Mouse (Mus musculus) neural tube, embryonic 12.5 days (tissue): ENCODE results near the gene Traf3ip2. TPM values are rescaled to one million over a fixed set of nuclear protein-coding genes. Genes with fewer than 3 reads are reported as not detected.

Source experiments
- ATAC-seq: fragments of 200-750 bp; cut with Nextera tagmentation; 2 replicates; pipeline ENCODE4 v1.8.0; 2017; ENCODE audit warnings: low read depth, mild to moderate bottlenecking, moderate TSS enrichment, moderate library complexity; ENCODE audit not compliant: low FRiP score
- H3K27ac ChIP-seq: fragments of 300-500 bp; sonication (generic); 2 replicates; pipeline ENCODE4 v1.5.1; 2016
- H3K27me3 ChIP-seq: fragments of 300-500 bp; sonication (generic); replicated peaks from 2 replicates; pipeline ENCODE4 v1.6.1; 2016; ENCODE audit warnings: mild to moderate bottlenecking
- H3K36me3 ChIP-seq: fragments of 300-500 bp; sonication (generic); 2 replicates; pipeline ENCODE4 v1.6.1; 2016; ENCODE audit warnings: mild to moderate bottlenecking
- H3K4me1 ChIP-seq: fragments of 300-500 bp; sonication (generic); 2 replicates; pipeline ENCODE4 v1.6.1; 2016
- H3K4me2 ChIP-seq: fragments of 300-500 bp; sonication (generic); replicated peaks from 2 replicates; pipeline ENCODE4 v1.6.1; 2016; ENCODE audit warnings: mild to moderate bottlenecking
- H3K4me3 ChIP-seq: fragments of 300-500 bp; sonication (generic); 2 replicates; pipeline ENCODE4 v1.5.1; 2016
- H3K9ac ChIP-seq: fragments of 300-500 bp; sonication (generic); 2 replicates; pipeline ENCODE4 v1.6.1; 2016; ENCODE audit warnings: mild to moderate bottlenecking
- H3K9me3 ChIP-seq: fragments of 300-500 bp; sonication (generic); 2 replicates; pipeline ENCODE4 v1.6.1; 2016; ENCODE audit warnings: mild to moderate bottlenecking
- WGBS: fragments of 180-500 bp; shearing (Covaris S2); methylation state at CpG from one replicate; pipeline ENCODE4 v1.1.7; 2016; 5-methylcytosine and 5-hydroxymethylcytosine counted together
- polyA plus RNA-seq: library from polyadenylated mRNA; unstranded; fragments of >200 nt; fragmentation: Nextera tagmentation; extraction: Ambion mirVana; gene quantifications from 2 replicates; pipeline ENCODE4 v1.2.1, GENCODE M21; 2016

Traf3ip2 gene
- polyA plus RNA-seq, 1 experiment from 2014 or later = 7.2 TPM

DNA sequence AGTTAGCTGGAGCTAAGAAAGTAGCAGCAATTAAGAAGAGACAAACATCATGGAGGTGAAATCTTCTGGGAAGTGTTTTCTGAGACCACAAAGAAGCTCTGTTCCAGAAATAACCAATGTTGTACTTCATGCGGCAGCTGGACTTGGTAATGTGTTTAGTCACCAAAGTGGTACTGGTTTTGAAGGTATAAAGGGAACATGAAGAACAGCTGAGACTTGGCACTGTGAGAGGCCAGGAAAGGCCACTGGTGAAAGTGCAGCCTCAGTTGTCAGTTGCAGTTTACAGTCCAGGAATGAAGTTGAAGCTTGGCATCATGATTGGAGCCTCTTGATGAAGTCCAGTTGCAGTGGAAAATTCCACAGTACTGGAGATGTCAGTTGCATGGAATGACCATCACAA, 6.3 kb upstream of the Traf3ip2 start:
- no peaks in the 10 kb centered on the region for H3K4me1 ChIP-seq

DNA sequence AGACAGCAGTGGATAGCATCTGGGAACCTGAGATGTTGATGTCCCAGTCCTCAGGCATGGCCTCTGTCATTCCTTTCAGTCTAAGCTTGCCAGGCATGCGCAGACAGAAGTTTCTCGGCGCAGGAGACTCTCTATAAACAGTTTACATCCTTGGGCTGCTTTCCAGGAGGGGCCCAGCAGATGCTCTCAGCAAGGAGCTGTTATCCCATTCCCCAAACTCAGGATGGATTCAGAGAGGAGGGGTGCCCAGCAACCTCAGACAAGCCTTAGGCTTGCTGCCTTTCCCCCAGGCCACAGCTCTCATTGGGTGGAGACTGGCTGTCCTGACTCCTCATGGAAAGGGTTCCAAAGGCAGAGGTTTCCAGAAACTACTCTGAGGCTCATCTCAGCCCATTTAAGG, 1.5 kb upstream of the Traf3ip2 start:
- WGBS = 80% methylated on average over 3 of the region's 3 CpGs
- Histone ChIP-seq H3K4me1 (peaks cover 15% of the 10 kb centered on the region), H3K27me3 (no peaks in the 10 kb centered on the region), H3K9ac (no peak overlapping the region), H3K4me2 (no peak overlapping the region), H3K4me3 (no peak overlapping the region), H3K27ac (no peak overlapping the region), H3K36me3 (no peaks in the 10 kb centered on the region), H3K9me3 (no peaks in the 10 kb centered on the region)
- no peak for ATAC-seq

More for the DNA sequence above, 6.3 kb upstream of the Traf3ip2 start:
- no peaks in the 10 kb centered on the region for H3K27me3 ChIP-seq
- H3K4me2 ChIP-seq = no peak overlapping the region
- no peaks in the 10 kb centered on the region for H3K36me3 ChIP-seq
- no peak for ATAC-seq
- H3K9me3 ChIP-seq = peaks cover 11% of the 10 kb centered on the region; the same call in 1 of the 2 replicates
- no peak overlapping the region for H3K4me3 ChIP-seq
- H3K27ac ChIP-seq = no peak overlapping the region
- 98% methylated on average over 1 of the region's 1 CpGs for WGBS
- H3K9ac ChIP-seq = no peak overlapping the region

DNA sequence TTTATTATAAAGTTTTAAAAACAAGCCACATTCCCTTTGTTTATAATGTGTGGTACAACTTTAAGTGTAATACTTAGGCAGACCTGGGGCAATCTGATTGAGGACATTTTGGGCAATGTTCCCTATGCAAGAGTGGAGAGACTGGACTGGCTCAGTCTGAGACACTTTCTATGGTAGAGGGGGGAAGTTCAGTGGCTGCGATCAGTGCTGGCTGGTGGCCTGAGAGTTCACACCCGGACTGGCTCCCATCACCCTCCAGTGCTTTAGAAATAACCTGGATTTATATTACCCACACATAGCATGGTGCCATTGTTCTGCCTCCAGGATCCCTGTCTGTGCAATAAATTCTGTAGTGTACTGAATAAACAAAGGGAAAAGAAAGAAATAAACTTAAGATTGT, 603 bp upstream of the Traf3ip2 start:
- Histone ChIP-seq H3K4me2 (no peak overlapping the region), H3K9me3 (no peaks in the 10 kb centered on the region), H3K27ac (no peak overlapping the region), H3K4me1 (peaks cover 15% of the 10 kb centered on the region), H3K27me3 (no peaks in the 10 kb centered on the region), H3K9ac (no peak overlapping the region), H3K4me3 (no peak overlapping the region), H3K36me3 (no peaks in the 10 kb centered on the region)
- ATAC-seq = no peak
- 23% methylated on average over 2 of the region's 2 CpGs for WGBS

DNA sequence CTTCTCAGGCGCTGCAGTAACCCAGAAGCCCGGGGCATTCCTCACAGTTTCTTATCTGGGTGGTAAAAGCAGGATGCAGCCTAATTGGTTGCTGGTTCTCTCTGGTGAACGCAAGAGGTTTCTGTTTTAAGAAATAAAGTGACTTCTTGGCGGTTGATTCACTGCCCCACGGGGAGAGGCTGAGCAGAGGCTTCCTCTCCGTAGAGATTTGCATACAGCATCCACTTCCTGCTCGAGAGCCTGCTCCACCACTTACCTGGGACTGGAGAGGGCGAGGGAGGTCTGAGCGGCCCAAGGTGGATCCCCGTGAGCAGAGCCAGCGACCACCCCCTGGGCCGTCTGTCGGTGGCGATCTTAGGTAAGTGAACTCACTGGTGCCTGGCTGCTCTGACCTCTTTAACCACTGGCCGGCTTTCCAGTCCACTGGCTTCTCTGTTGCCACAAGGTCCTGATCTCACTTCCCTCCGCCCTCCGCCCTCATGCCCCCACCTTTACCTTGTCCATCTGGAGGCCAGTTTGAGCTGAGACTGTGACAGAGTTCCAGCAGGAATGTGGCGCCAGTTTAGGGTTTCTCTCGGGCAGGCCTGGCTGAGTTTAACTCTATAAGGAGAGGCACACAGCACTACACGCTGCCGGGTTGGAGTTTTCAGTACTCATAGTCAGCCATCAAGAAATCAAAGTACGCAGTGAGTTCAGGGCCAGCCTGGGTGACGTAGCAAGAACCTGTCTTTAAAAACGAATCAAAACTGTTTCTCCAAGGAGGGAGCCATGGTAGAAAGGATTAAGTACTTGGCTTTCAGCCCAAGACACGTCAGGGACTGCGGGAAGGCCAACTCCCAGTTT, 476 bp downstream of the Traf3ip2 start:
- no peak overlapping the region for H3K27ac ChIP-seq
- H3K9me3 ChIP-seq = no peaks in the 10 kb centered on the region
- H3K4me2 ChIP-seq = peak overlapping the region; percentile 45
- WGBS = 17% methylated on average over 26 of the region's 26 CpGs
- peaks cover 15% of the 10 kb centered on the region for H3K4me1 ChIP-seq
- H3K27me3 ChIP-seq = no peaks in the 10 kb centered on the region
- peak; percentile 67 for ATAC-seq
- no peaks in the 10 kb centered on the region for H3K36me3 ChIP-seq
- H3K9ac ChIP-seq = 0 out of 2 replicates have a peak overlapping the region, but pooled peaks have one; percentile 26
- H3K4me3 ChIP-seq = 0 out of 2 replicates have a peak overlapping the region, but pooled peaks have one; percentile 11

DNA sequence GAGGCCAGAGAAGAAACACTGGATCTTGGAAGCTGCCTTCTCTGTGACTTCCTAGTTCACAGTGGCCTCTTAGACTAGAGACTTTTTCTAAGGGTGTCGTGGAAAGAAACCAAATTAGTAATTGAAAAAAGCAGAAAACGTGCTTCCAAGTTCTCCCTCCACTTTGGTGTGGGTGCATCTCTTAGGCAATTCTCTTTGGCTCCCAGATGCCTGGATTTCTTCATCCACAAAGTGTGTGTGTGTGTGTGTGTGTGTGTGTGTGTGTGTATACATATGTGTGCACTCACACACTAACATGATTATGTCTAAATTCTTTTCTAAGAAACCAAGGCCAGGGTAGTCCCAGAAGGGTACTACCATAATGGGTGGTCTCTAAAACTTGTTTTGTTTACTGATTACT, 1.2 kb downstream of the Traf3ip2 start:
- H3K27ac ChIP-seq = no peak overlapping the region
- H3K4me3 ChIP-seq = no peak overlapping the region
- H3K27me3 ChIP-seq = no peaks in the 10 kb centered on the region
- H3K36me3 ChIP-seq = no peaks in the 10 kb centered on the region
- H3K9me3 ChIP-seq = no peaks in the 10 kb centered on the region
- peak overlapping the region; percentile 45 for H3K4me2 ChIP-seq
- peaks cover 15% of the 10 kb centered on the region for H3K4me1 ChIP-seq
- no peak for ATAC-seq
- 49% methylated on average over 2 of the region's 2 CpGs for WGBS
- no peak overlapping the region for H3K9ac ChIP-seq

DNA sequence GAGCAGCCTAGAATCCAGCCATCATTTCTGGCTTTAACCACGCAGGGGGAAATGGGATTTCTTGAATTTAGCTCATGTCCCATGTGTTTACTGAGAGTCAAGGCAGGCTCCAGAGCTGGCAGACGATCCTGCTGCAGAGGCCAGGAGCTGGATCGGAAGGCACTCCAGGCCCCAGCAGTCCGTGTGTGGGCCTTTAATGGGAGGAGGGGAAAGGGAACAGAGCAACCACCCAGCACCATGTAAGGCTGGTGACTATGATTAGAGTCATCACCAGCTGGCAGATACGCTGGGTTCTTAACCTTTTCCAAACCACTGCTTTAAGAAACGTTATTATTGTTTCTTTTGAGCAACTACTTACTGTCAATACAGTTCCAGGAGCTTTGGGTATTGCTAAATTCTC, 1.9 kb downstream of the Traf3ip2 start:
- ATAC-seq = no peak
- Histone ChIP-seq H3K9ac (no peak overlapping the region), H3K4me2 (no peak overlapping the region), H3K4me1 (peaks cover 15% of the 10 kb centered on the region), H3K27me3 (no peaks in the 10 kb centered on the region), H3K27ac (no peak overlapping the region), H3K36me3 (no peaks in the 10 kb centered on the region), H3K9me3 (no peaks in the 10 kb centered on the region), H3K4me3 (no peak overlapping the region)
- WGBS = 29% methylated on average over 6 of the region's 6 CpGs

DNA sequence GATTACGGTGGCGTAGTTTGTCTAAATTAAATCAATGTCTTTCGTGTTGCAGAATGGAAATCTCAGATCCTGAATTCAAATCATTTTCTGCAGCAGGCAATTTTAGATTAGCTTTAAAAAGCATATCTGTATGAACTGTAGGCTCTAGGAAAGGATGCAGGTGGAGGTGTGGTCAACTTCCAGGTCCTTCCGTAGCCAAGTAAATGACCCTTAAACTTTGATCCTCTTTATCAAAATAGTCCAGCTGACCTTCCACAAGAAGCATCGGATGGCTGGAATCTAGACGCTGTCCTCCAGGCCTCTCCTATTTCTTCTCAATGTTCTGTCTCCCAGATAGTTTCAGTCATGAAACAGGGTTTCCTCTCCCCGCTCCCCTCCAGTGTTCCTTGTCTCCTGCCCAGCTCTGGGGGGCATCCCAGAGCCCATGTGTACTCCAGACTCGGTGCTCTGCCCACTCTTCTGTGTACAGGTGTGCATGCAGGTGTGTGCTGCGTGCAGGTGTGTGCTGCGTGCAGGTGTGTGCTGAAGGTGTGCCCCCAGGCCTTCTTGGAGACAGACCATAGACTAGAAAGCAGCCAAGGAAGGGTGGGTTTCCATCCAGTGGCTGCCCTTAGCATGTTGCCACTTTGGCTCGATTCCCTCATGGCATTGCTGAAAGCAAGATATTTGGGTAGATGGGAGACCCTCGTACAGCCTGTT, 2.9 kb downstream of the Traf3ip2 start:
- no peak overlapping the region for H3K9ac ChIP-seq
- H3K36me3 ChIP-seq = no peaks in the 10 kb centered on the region
- no peak overlapping the region for H3K4me2 ChIP-seq
- H3K9me3 ChIP-seq = no peaks in the 10 kb centered on the region
- H3K4me1 ChIP-seq = peaks cover 15% of the 10 kb centered on the region
- H3K27me3 ChIP-seq = no peaks in the 10 kb centered on the region
- WGBS = 89% methylated on average over 12 of the region's 12 CpGs
- H3K4me3 ChIP-seq = no peak overlapping the region
- ATAC-seq = no peak
- H3K27ac ChIP-seq = no peak overlapping the region

DNA sequence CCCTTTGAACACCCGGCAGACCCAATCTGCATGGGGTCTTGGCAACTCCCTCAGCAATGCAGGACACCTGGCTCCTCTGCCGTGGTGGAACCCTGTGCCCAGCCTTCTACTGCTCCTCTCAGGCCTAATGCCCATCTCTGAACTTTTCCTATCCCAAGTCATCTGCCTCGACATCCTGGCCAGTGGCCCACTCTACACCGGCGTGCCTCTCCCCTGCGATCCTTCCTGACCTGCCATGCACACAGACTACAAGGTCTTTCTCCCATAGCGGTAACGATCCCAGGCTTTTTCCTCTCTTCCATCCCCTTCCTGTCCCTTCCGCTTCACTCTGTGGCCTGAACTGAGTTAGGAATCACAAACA, 3.5 kb downstream of the Traf3ip2 start:
- no peak for ATAC-seq
- no peaks in the 10 kb centered on the region for H3K9me3 ChIP-seq
- H3K4me2 ChIP-seq = no peak overlapping the region
- no peak overlapping the region for H3K27ac ChIP-seq
- WGBS = 90% methylated on average over 9 of the region's 9 CpGs
- no peaks in the 10 kb centered on the region for H3K27me3 ChIP-seq
- peaks cover 4% of the 10 kb centered on the region; the same call in 1 of the 2 replicates for H3K36me3 ChIP-seq
- H3K4me1 ChIP-seq = peaks cover 15% of the 10 kb centered on the region
- no peak overlapping the region for H3K4me3 ChIP-seq
- no peak overlapping the region for H3K9ac ChIP-seq

DNA sequence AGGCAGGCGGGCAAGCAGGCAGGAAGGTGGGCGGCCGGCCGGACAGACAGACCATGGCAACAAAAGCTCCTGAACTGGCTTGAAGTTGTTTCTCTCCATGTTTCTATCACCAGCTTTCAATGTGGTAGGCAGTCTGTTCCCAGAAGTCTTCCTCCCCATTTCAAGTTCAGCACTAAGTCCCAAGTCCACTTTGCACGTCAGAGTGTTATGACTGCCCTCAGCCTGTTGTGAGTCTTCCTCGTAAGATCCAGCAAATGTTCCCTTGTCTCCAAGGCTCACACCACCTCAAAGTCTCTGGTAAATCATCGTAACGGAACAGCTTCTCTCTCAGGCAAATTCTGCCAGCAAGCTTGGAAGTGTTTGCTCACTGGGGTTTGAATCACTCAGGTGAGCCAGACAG, 3.9 kb downstream of the Traf3ip2 start:
- no peak for ATAC-seq
- H3K9me3 ChIP-seq = no peaks in the 10 kb centered on the region
- H3K9ac ChIP-seq = no peak overlapping the region
- WGBS = 92% methylated on average over 8 of the region's 8 CpGs
- no peak overlapping the region for H3K4me2 ChIP-seq
- no peak overlapping the region for H3K27ac ChIP-seq
- no peaks in the 10 kb centered on the region for H3K27me3 ChIP-seq
- peaks cover 15% of the 10 kb centered on the region for H3K4me1 ChIP-seq
- no peak overlapping the region for H3K4me3 ChIP-seq
- peaks cover 7% of the 10 kb centered on the region; the same call in 1 of the 2 replicates for H3K36me3 ChIP-seq

DNA sequence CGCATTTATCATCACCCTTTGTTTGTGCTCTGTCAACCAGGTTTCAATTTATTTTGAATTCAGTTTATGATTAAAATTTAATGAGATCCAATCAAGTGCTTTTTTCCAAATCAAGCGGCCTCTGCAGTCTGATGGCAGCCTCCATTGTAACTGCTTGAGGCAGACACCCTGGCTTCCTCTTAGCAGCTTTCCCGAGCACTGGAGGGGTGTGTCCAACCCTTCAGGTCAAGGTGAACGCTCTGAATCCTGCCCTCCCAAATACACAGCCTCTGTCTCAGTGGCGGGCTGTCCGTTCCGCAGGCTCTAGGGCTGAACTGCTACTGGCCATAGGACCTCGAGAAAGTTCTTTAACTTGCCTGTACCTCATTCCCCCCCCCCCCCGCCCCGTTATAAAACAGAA, 5.7 kb downstream of the Traf3ip2 start:
- WGBS = 76% methylated on average over 10 of the region's 10 CpGs
- ATAC-seq = no peak; the same call in 1 of the 2 replicates
- Histone ChIP-seq H3K9me3 (no peaks in the 10 kb centered on the region), H3K27ac (no peak overlapping the region), H3K36me3 (peaks cover 7% of the 10 kb centered on the region; the same call in 1 of the 2 replicates), H3K27me3 (no peaks in the 10 kb centered on the region), H3K9ac (no peak overlapping the region), H3K4me1 (peaks cover 7% of the 10 kb centered on the region), H3K4me3 (no peak overlapping the region), H3K4me2 (no peak overlapping the region)

DNA sequence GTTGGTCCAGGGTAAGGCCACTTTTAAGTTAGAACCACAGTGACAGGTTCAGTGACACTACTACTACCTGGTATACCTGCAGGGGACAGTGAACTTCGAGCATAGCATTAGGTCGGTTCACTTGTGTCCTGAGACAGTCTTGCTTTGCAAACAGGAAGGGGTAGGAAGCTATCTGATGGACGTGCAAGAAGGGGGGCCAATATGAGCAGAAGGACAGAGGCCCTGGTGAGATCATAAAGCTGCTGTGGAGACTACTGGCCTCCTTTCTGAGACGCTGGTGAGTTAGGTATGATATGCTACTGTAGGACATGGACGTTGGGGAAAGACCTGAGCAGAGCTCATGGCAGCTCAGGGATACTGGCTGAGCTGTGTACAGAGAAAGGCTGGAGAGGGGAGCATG, 7.9 kb downstream of the Traf3ip2 start:
- Histone ChIP-seq H3K4me2 (no peak overlapping the region), H3K9ac (no peak overlapping the region), H3K4me3 (no peak overlapping the region; the same call in 1 of the 2 replicates), H3K36me3 (peaks cover 7% of the 10 kb centered on the region; the same call in 1 of the 2 replicates), H3K4me1 (peaks cover 13% of the 10 kb centered on the region), H3K27me3 (no peaks in the 10 kb centered on the region), H3K9me3 (no peaks in the 10 kb centered on the region), H3K27ac (no peak overlapping the region)
- ATAC-seq = no peak
- WGBS = 87% methylated on average over 5 of the region's 5 CpGs

DNA sequence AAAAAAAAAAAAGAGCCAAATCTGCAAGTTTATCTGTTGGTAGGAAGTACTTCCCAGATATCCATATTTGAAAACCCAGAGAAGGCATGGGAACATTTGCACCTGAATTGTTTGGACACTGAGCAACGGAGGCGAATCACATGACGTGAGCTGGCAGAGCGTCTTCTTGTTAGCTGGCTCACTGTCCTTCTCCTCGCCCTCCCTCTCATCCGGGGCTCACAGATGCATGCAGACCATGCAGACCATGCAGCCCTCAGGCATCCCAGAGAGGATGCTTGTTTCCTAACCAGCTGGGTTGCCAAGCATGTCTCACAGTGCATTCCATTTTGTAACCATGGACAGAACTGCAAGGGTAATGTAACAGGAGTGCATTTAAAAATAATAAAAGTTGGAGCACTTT, 11.1 kb downstream of the Traf3ip2 start:
- 70% methylated on average over 6 of the region's 6 CpGs for WGBS
- no peak overlapping the region for H3K4me2 ChIP-seq
- H3K27me3 ChIP-seq = no peaks in the 10 kb centered on the region
- no peak overlapping the region for H3K27ac ChIP-seq
- H3K36me3 ChIP-seq = peaks cover 7% of the 10 kb centered on the region; the same call in 1 of the 2 replicates
- peak; percentile 48; the same call in 1 of the 2 replicates for ATAC-seq
- H3K4me1 ChIP-seq = peaks cover 14% of the 10 kb centered on the region
- no peak overlapping the region for H3K9ac ChIP-seq
- H3K9me3 ChIP-seq = no peaks in the 10 kb centered on the region
- no peak overlapping the region for H3K4me3 ChIP-seq
